Mouse (Mus musculus): ENCODE measurements around the gene Ugt1a8.
"Not testable (repeated sequence)": the region's sequence is repeated elsewhere in the genome, so short reads cannot be mapped to it uniquely, and the experiment has no call there.

DNA sequence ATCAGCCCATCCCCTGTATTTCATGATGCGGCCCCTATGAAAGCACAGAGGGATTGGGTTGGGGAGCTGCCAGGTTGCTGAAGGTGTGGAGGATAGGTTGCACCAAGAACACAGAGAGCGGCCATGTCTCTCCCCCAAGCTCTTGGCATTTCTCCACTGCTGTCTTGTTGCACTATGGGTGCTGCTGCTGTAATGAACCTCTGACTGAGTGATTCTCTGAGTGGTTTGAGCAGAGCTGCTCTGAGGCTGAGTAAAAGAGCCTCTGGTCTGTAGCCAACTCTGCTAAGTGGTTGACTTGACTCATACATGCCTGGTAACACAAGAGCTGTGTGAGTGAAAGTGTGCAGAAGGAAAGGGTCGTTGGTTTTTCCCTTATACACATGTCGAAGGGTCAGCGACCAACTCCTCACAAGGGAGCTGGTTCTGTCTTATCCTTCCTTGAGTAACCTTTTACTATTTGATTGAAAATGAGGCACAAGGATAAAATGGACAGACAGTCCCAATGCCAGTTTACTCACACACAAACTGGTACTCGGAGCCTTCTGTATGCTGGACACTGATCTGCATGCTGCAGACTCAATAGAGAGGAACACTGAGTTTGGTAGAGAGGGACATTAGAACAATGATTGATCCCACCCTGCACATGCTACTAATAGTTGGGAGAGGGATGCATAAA lies 47.8 kb downstream of the Ugt1a8 start:
- TF ChIP-seq CTCF, POLR2A (IDR thresholded peaks at IDR 0.05; ENCODE audit: insufficient read depth, low read depth, low read length): not testable (repeated sequence)

Measured in olfactory bulb, adult 2 months (tissue).